Mouse (Mus musculus): ENCODE results near the gene Trpv1.

- no peak for TF ChIP-seq POLR2A (IDR thresholded peaks at IDR 0.05; ENCODE audit: borderline replicate concordance, low read depth, low read length)
- no peak for TF ChIP-seq CTCF (IDR thresholded peaks at IDR 0.05; ENCODE audit: low read depth, low read length)
Measured at GRCm38 (mm10) chr11:73198190-73198589, 35.9 kb upstream of the Trpv1 start.
